Mouse (Mus musculus) MEL (cell line): ENCODE data around the gene Ndufaf8.

Experiments used
- CHD2 ChIP-seq: IDR thresholded peaks from 2 replicates; pipeline ENCODE4 v1.6.1; 2011; ENCODE audit warnings: low read length, improper control_type of control experiment
- MEF2A ChIP-seq: IDR thresholded peaks from 2 replicates; pipeline ENCODE4 v1.6.1; 2014; ENCODE audit warnings: low read depth, mild to moderate bottlenecking, inconsistent platforms, low read length, improper control_type of control experiment; ENCODE audit not compliant: poor library complexity, insufficient replicate concordance, severe bottlenecking; ENCODE audit errors: extremely low read depth

DNA sequence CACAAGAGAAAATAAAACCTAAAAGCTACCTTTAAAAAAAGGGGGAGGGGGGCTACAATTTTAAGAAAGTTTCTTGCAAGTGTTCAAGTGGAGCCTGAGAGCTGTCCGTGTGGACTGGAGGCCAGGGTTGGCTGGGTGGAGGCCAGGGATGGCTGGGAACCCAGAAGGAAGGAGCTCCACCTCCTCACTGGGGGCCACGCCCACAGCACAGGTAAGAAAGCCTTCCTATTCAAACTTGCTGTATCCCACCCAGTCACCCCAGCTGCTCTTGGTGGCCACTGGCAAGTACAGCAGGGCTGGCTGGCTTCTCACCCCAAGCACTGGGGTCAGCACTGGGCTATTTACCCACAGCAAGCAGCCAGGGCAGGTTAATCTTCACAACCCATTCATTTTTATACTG, 8.3 kb downstream of the Ndufaf8 start:
- TF ChIP-seq CHD2 (no peak), MEF2A (no peak)
